Mouse (Mus musculus): ENCODE data around the gene Bcl6. TPM values are rescaled to one million over a fixed set of nuclear protein-coding genes. Genes with fewer than 3 reads are reported as not detected.

The Bcl6 gene
- polyA plus RNA-seq, 1 experiment: 28.2 TPM

- peak; percentile 56 for DNase-seq
- peak overlapping the region; percentile 51 for H3K4me3 ChIP-seq (replicated peaks; ENCODE audit: extremely low read depth, low read depth, low read length)
- peaks cover 7% of the 10 kb centered on the region; the same call in 1 of the 2 replicates for H3K4me1 ChIP-seq (ENCODE audit: control insufficient read depth, insufficient read depth, low read length)
- TF ChIP-seq CTCF (IDR thresholded peaks at IDR 0.05; ENCODE audit: insufficient read depth, low read length) (no peak), POLR2A (IDR thresholded peaks at IDR 0.05; ENCODE audit: borderline replicate concordance, extremely low read depth, low read depth, low read length) (0 out of 2 replicates have a peak, but pooled peaks have one; percentile 15)
- 21% methylated on average over 17 of the region's 17 CpGs for WGBS
Measured at GRCm38 (mm10) chr16:23993351-23994321, 5.0 kb upstream of the Bcl6 start.

GRCm38 (mm10) chr16:23991846-23992580, 3.4 kb upstream of the Bcl6 start:
- TF ChIP-seq POLR2A (IDR thresholded peaks at IDR 0.05; ENCODE audit: borderline replicate concordance, extremely low read depth, low read depth, low read length): no peak
- TF ChIP-seq CTCF (IDR thresholded peaks at IDR 0.05; ENCODE audit: insufficient read depth, low read length): no peak
- WGBS: 76% methylated on average over 14 of the region's 14 CpGs
- H3K4me1 ChIP-seq (ENCODE audit: control insufficient read depth, insufficient read depth, low read length): peaks cover 7% of the 10 kb centered on the region; the same call in 1 of the 2 replicates
- H3K4me3 ChIP-seq (replicated peaks; ENCODE audit: extremely low read depth, low read depth, low read length): no peak overlapping the region
- DNase-seq: peak; percentile 9

GRCm38 (mm10) chr16:23991170-23991569, 2.5 kb upstream of the Bcl6 start:
- H3K4me1 ChIP-seq (ENCODE audit: control insufficient read depth, insufficient read depth, low read length): peaks cover 7% of the 10 kb centered on the region; the same call in 1 of the 2 replicates
- DNase-seq: peak; percentile 89
- no peak overlapping the region for H3K4me3 ChIP-seq (replicated peaks; ENCODE audit: extremely low read depth, low read depth, low read length)
- whole genome bisulfite sequencing: 2% methylated on average over 4 of the region's 4 CpGs
- TF ChIP-seq POLR2A (IDR thresholded peaks at IDR 0.05; ENCODE audit: borderline replicate concordance, extremely low read depth, low read depth, low read length): no peak
- peak; percentile 68 for TF ChIP-seq CTCF (IDR thresholded peaks at IDR 0.05; ENCODE audit: insufficient read depth, low read length)

- WGBS: 53% methylated on average over 11 of the region's 11 CpGs
- TF ChIP-seq POLR2A (IDR thresholded peaks at IDR 0.05; ENCODE audit: borderline replicate concordance, extremely low read depth, low read depth, low read length) (no peak), CTCF (IDR thresholded peaks at IDR 0.05; ENCODE audit: insufficient read depth, low read length) (no peak)
Measured at GRCm38 (mm10) chr16:23990161-23990970, 1.7 kb upstream of the Bcl6 start.

GRCm38 (mm10) chr16:23989209-23990160, 833 bp upstream of the Bcl6 start:
- H3K4me1 ChIP-seq (ENCODE audit: control insufficient read depth, insufficient read depth, low read length): peaks cover 7% of the 10 kb centered on the region; the same call in 1 of the 2 replicates

More at GRCm38 (mm10) chr16:23990161-23990970, 1.7 kb upstream of the Bcl6 start:
- Histone ChIP-seq H3K4me1 (ENCODE audit: control insufficient read depth, insufficient read depth, low read length) (peaks cover 7% of the 10 kb centered on the region; the same call in 1 of the 2 replicates), H3K4me3 (replicated peaks; ENCODE audit: extremely low read depth, low read depth, low read length) (peak overlapping the region; percentile 39)
- DNase-seq: peak; percentile 3

GRCm38 (mm10) chr16:23988157-23988465, 541 bp downstream of the Bcl6 start:
- peak overlapping the region; percentile 92 for H3K4me3 ChIP-seq (replicated peaks; ENCODE audit: extremely low read depth, low read depth, low read length)
- WGBS: under 1% methylated on average over 11 of the region's 13 CpGs
- DNase-seq: no peak
- no peak for TF ChIP-seq CTCF (IDR thresholded peaks at IDR 0.05; ENCODE audit: insufficient read depth, low read length)
- no peak for TF ChIP-seq POLR2A (IDR thresholded peaks at IDR 0.05; ENCODE audit: borderline replicate concordance, extremely low read depth, low read depth, low read length)
- peaks cover 4% of the 10 kb centered on the region; the same call in 1 of the 2 replicates for H3K4me1 ChIP-seq (ENCODE audit: control insufficient read depth, insufficient read depth, low read length)

More at GRCm38 (mm10) chr16:23989209-23990160, 833 bp upstream of the Bcl6 start:
- TF ChIP-seq POLR2A (IDR thresholded peaks at IDR 0.05; ENCODE audit: borderline replicate concordance, extremely low read depth, low read depth, low read length) (peak; percentile 51; the same call in 1 of the 2 replicates), CTCF (IDR thresholded peaks at IDR 0.05; ENCODE audit: insufficient read depth, low read length) (no peak)
- WGBS: 10% methylated on average over 25 of the region's 25 CpGs
- H3K4me3 ChIP-seq (replicated peaks; ENCODE audit: extremely low read depth, low read depth, low read length): peak overlapping the region; percentile 58
- peak; percentile 39 for DNase-seq

GRCm38 (mm10) chr16:23987341-23988156, 1.1 kb downstream of the Bcl6 start:
- Histone ChIP-seq H3K4me1 (ENCODE audit: control insufficient read depth, insufficient read depth, low read length) (peaks cover 7% of the 10 kb centered on the region), H3K4me3 (replicated peaks; ENCODE audit: extremely low read depth, low read depth, low read length) (peak overlapping the region; percentile 92)
- TF ChIP-seq POLR2A (IDR thresholded peaks at IDR 0.05; ENCODE audit: borderline replicate concordance, extremely low read depth, low read depth, low read length) (no peak), CTCF (IDR thresholded peaks at IDR 0.05; ENCODE audit: insufficient read depth, low read length) (no peak)
- under 1% methylated on average over 64 of the region's 64 CpGs for WGBS
- peak; percentile 68 for DNase-seq
